Mouse (Mus musculus): Measurements from ENCODE around the gene Gm20388. TPM values are rescaled to one million over a fixed set of nuclear protein-coding genes. Genes with fewer than 3 reads are reported as not detected.
A peak's percentile ranks its signal among the peaks of the same experiment; 100 is the strongest.

The Gm20388 gene
- polyA plus RNA-seq, 1 experiment = not detected

DNA sequence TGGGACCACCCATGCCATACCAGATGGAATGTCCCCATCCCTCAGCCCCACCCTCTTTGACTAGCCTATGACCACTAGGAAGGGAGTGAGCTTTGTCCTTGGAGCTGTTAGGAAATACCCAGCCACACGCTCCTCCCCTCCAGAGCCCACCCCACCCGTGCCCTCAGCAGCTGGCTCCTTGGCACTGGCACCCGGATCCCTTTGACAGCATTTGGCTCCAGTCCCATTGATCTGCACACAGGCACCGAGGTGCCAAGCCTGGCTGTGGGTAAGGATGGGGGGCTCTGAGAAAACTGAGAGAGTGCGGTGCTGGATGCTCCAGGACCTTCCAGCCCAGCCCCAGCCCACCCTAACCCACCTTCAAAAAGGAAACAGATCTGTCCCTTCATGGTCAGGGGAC, 2840.7 kb downstream of the Gm20388 start:
- Histone ChIP-seq H3K4me3 (ENCODE audit: insufficient read depth, low read depth, low read length) (peak overlapping the region; percentile 67), H3K4me1 (ENCODE audit: control insufficient read depth, insufficient read depth, low read length) (peaks cover 48% of the 10 kb centered on the region), H3K27ac (ENCODE audit: insufficient read depth, low read depth, low read length) (peak overlapping the region; percentile 87)
- TF ChIP-seq POLR2A (IDR thresholded peaks at IDR 0.05; ENCODE audit: insufficient read depth, low read depth, low read length) = no peak
- TF ChIP-seq CTCF (IDR thresholded peaks at IDR 0.05; ENCODE audit: insufficient read depth, low read depth, low read length) = no peak
- 11% methylated on average over 5 of the region's 5 CpGs for WGBS

DNA sequence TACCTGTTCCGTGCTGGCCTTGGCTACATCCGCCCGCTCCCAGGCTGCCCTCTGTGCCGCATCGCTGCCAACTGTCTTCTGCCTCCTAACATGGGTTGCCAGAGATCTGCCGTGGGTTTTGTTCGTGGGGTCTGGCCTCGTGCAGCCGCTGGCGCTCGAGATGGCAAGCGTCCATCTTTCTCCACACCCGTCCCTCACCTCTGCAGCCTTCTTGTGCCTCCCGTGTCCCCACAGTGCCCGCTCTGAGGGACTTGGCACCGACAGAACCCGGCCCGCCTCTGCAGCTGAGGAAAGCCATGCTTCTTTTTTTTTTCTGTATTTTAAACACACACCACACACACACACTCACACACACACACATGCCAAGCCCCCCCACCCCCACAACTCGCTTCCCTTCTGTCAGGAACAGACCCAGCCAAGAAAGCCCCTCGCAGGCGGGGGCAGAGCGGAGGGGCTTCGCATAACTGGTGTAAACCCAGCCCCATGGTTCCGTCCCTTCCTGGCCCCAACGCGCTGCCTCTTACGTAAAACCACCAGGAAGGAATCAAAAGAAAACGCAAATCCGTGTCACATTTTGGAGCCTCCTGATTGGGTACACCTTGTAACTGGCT, 2841.6 kb downstream of the Gm20388 start:
- peak overlapping the region; percentile 67 for H3K4me3 ChIP-seq (ENCODE audit: insufficient read depth, low read depth, low read length)
- 25% methylated on average over 29 of the region's 29 CpGs for WGBS
- peak overlapping the region; percentile 87 for H3K27ac ChIP-seq (ENCODE audit: insufficient read depth, low read depth, low read length)
- TF ChIP-seq POLR2A (IDR thresholded peaks at IDR 0.05; ENCODE audit: insufficient read depth, low read depth, low read length) (no peak), CTCF (IDR thresholded peaks at IDR 0.05; ENCODE audit: insufficient read depth, low read depth, low read length) (no peak)
- peaks cover 40% of the 10 kb centered on the region for H3K4me1 ChIP-seq (ENCODE audit: control insufficient read depth, insufficient read depth, low read length)

- H3K27ac ChIP-seq (ENCODE audit: insufficient read depth, low read depth, low read length) = no peak overlapping the region
- no peaks in the 10 kb centered on the region for H3K4me1 ChIP-seq (ENCODE audit: control insufficient read depth, insufficient read depth, low read length)
- no peak for TF ChIP-seq POLR2A (IDR thresholded peaks at IDR 0.05; ENCODE audit: insufficient read depth, low read depth, low read length)
- no peak for TF ChIP-seq CTCF (IDR thresholded peaks at IDR 0.05; ENCODE audit: insufficient read depth, low read depth, low read length)
- no peak overlapping the region for H3K4me3 ChIP-seq (ENCODE audit: insufficient read depth, low read depth, low read length)
Observed at GRCm38 (mm10) chr8:122758597-122758996, 2848.0 kb downstream of the Gm20388 start.

GRCm38 (mm10) chr8:122760116-122760515, 2849.5 kb downstream of the Gm20388 start:
- Histone ChIP-seq H3K4me1 (ENCODE audit: control insufficient read depth, insufficient read depth, low read length) (no peaks in the 10 kb centered on the region), H3K4me3 (ENCODE audit: insufficient read depth, low read depth, low read length) (no peak overlapping the region), H3K27ac (ENCODE audit: insufficient read depth, low read depth, low read length) (no peak overlapping the region)
- TF ChIP-seq CTCF (IDR thresholded peaks at IDR 0.05; ENCODE audit: insufficient read depth, low read depth, low read length) = no peak
- no peak for TF ChIP-seq POLR2A (IDR thresholded peaks at IDR 0.05; ENCODE audit: insufficient read depth, low read depth, low read length)
- 88% methylated on average over 7 of the region's 7 CpGs for WGBS

- H3K4me1 ChIP-seq (ENCODE audit: control insufficient read depth, insufficient read depth, low read length) = no peaks in the 10 kb centered on the region
- WGBS = 74% methylated on average over 6 of the region's 6 CpGs
- no peak for TF ChIP-seq POLR2A (IDR thresholded peaks at IDR 0.05; ENCODE audit: insufficient read depth, low read depth, low read length)
- no peak for TF ChIP-seq CTCF (IDR thresholded peaks at IDR 0.05; ENCODE audit: insufficient read depth, low read depth, low read length)
Observed at GRCm38 (mm10) chr8:122761109-122761508, 2850.5 kb downstream of the Gm20388 start.

DNA sequence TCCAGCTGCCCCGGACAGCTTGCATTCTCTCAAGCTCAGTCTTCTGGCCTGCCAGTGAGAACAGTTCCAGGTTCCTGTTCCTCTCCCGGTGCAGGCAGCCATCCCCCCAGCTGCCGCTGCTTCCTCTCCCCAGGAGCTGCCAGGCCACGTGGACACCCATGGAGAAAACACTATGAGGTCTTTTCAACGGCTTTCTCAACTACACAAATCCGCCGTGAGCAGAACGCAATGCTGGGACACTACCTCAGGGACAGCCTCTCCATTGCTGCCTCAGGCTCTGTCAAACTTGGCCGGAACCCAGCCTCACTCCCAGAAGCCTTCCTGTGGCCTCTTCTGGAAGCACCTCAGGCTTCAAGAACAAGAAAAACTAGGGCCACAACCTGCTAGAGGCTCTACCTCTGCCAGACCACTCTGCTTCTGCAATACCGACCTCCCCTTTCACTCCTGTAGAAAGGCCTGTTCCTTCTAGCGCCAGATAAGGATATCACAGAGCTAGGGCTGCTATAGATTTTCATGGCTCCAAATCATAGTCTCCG, 2852.2 kb downstream of the Gm20388 start:
- no peak overlapping the region for H3K4me3 ChIP-seq (ENCODE audit: insufficient read depth, low read depth, low read length)
- H3K4me1 ChIP-seq (ENCODE audit: control insufficient read depth, insufficient read depth, low read length) = no peaks in the 10 kb centered on the region
- 55% methylated on average over 12 of the region's 12 CpGs for whole genome bisulfite sequencing
- TF ChIP-seq POLR2A (IDR thresholded peaks at IDR 0.05; ENCODE audit: insufficient read depth, low read depth, low read length) (no peak), CTCF (IDR thresholded peaks at IDR 0.05; ENCODE audit: insufficient read depth, low read depth, low read length) (no peak)
- H3K27ac ChIP-seq (ENCODE audit: insufficient read depth, low read depth, low read length) = no peak overlapping the region

More at GRCm38 (mm10) chr8:122761109-122761508, 2850.5 kb downstream of the Gm20388 start:
- Histone ChIP-seq H3K4me3 (ENCODE audit: insufficient read depth, low read depth, low read length) (no peak overlapping the region), H3K27ac (ENCODE audit: insufficient read depth, low read depth, low read length) (no peak overlapping the region)

- Histone ChIP-seq H3K27ac (ENCODE audit: insufficient read depth, low read depth, low read length) (no peak overlapping the region), H3K4me1 (ENCODE audit: control insufficient read depth, insufficient read depth, low read length) (no peaks in the 10 kb centered on the region), H3K4me3 (ENCODE audit: insufficient read depth, low read depth, low read length) (no peak overlapping the region)
- no peak for TF ChIP-seq CTCF (IDR thresholded peaks at IDR 0.05; ENCODE audit: insufficient read depth, low read depth, low read length)
- TF ChIP-seq POLR2A (IDR thresholded peaks at IDR 0.05; ENCODE audit: insufficient read depth, low read depth, low read length) = no peak
- WGBS = 80% methylated on average over 14 of the region's 14 CpGs
Observed at GRCm38 (mm10) chr8:122763267-122763738, 2852.7 kb downstream of the Gm20388 start.

GRCm38 (mm10) chr8:122764790-122765474, 2854.3 kb downstream of the Gm20388 start:
- no peak overlapping the region for H3K4me3 ChIP-seq (ENCODE audit: insufficient read depth, low read depth, low read length)
- H3K4me1 ChIP-seq (ENCODE audit: control insufficient read depth, insufficient read depth, low read length) = peaks cover 11% of the 10 kb centered on the region
- H3K27ac ChIP-seq (ENCODE audit: insufficient read depth, low read depth, low read length) = no peak overlapping the region
- 84% methylated on average over 7 of the region's 7 CpGs for WGBS
- no peak for TF ChIP-seq POLR2A (IDR thresholded peaks at IDR 0.05; ENCODE audit: insufficient read depth, low read depth, low read length)
- no peak for TF ChIP-seq CTCF (IDR thresholded peaks at IDR 0.05; ENCODE audit: insufficient read depth, low read depth, low read length)

DNA sequence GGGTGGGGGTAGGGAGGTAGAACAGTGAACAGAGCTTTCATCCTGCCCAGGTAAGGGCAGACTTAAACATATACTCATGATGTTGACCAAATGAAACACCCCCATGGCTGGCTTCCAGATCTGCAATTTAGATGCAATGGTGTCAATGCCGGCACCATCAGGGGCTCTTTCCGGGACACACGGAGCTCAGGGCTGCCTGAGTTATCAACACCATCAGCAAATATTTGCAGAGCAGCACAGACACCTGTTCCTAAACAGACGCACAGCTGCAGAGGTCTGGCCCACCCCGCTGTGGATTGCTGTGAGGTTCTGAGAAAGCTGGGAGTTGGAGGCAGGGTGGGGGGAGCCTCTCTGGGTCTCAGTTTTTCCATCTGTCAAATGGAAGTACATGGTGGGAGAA, 2855.5 kb downstream of the Gm20388 start:
- 81% methylated on average over 5 of the region's 5 CpGs for WGBS
- H3K4me1 ChIP-seq (ENCODE audit: control insufficient read depth, insufficient read depth, low read length) = peaks cover 13% of the 10 kb centered on the region

More for the DNA sequence above, 2855.5 kb downstream of the Gm20388 start:
- Histone ChIP-seq H3K4me3 (ENCODE audit: insufficient read depth, low read depth, low read length) (no peak overlapping the region), H3K27ac (ENCODE audit: insufficient read depth, low read depth, low read length) (no peak overlapping the region)
- TF ChIP-seq POLR2A (IDR thresholded peaks at IDR 0.05; ENCODE audit: insufficient read depth, low read depth, low read length) = no peak

Measured in olfactory bulb, adult 2 months (tissue).